Mouse (Mus musculus): ENCODE data around the gene Bex4. TPM values are rescaled to one million over a fixed set of nuclear protein-coding genes. Genes with fewer than 3 reads are reported as not detected.
A peak's percentile ranks its signal among the peaks of the same experiment; 100 is the strongest.
"Not testable (repeated sequence)": the region's sequence is repeated elsewhere in the genome, so short reads cannot be mapped to it uniquely, and the experiment has no call there.

Gene Bex4
- polyA plus RNA-seq, 1 experiment from 2014 or later = 108 TPM

GRCm38 (mm10) chrX:136139640-136140004 is 826 bp downstream of the Bex4 start:
- H3K36me3 ChIP-seq; H3K9me3 ChIP-seq; H3K27ac ChIP-seq; ATAC-seq; H3K27me3 ChIP-seq; H3K4me1 ChIP-seq (replicated peaks): not testable (repeated sequence)
- 37% methylated on average over 3 of the region's 5 CpGs for WGBS
- H3K4me3 ChIP-seq (replicated peaks) = peak overlapping the region; percentile 44
- H3K4me2 ChIP-seq (replicated peaks) = peak overlapping the region; percentile 55
- H3K9ac ChIP-seq (replicated peaks) = peak overlapping the region; percentile 41; the same call in 1 of the 2 replicates

- WGBS = 86% methylated on average over 5 of the region's 5 CpGs
Observed at GRCm38 (mm10) chrX:136141385-136141784, 2.6 kb downstream of the Bex4 start.

GRCm38 (mm10) chrX:136143711-136144110 is 4.9 kb downstream of the Bex4 start:
- no peaks in the 10 kb centered on the region for H3K27me3 ChIP-seq
- no peaks in the 10 kb centered on the region for H3K9me3 ChIP-seq
- H3K4me2 ChIP-seq (replicated peaks) = no peak overlapping the region
- 88% methylated on average over 2 of the region's 2 CpGs for WGBS
- no peaks in the 10 kb centered on the region for H3K4me1 ChIP-seq (replicated peaks)
- ATAC-seq = no peak
- no peak overlapping the region for H3K4me3 ChIP-seq (replicated peaks)
- no peak overlapping the region for H3K9ac ChIP-seq (replicated peaks)
- no peaks in the 10 kb centered on the region for H3K36me3 ChIP-seq
- no peak overlapping the region for H3K27ac ChIP-seq

More at GRCm38 (mm10) chrX:136141385-136141784, 2.6 kb downstream of the Bex4 start:
- no peaks in the 10 kb centered on the region for H3K4me1 ChIP-seq (replicated peaks)
- no peak overlapping the region for H3K9ac ChIP-seq (replicated peaks)
- no peak overlapping the region for H3K27ac ChIP-seq
- no peak for ATAC-seq
- no peaks in the 10 kb centered on the region for H3K27me3 ChIP-seq
- no peak overlapping the region for H3K4me3 ChIP-seq (replicated peaks)
- no peaks in the 10 kb centered on the region for H3K9me3 ChIP-seq
- H3K4me2 ChIP-seq (replicated peaks) = no peak overlapping the region
- H3K36me3 ChIP-seq = no peaks in the 10 kb centered on the region

GRCm38 (mm10) chrX:136144195-136144594 is 5.4 kb downstream of the Bex4 start:
- no peaks in the 10 kb centered on the region for H3K27me3 ChIP-seq
- ATAC-seq = no peak
- H3K27ac ChIP-seq = no peak overlapping the region
- H3K4me3 ChIP-seq (replicated peaks) = no peak overlapping the region
- H3K9ac ChIP-seq (replicated peaks) = no peak overlapping the region
- WGBS = 84% methylated on average over 7 of the region's 7 CpGs
- no peaks in the 10 kb centered on the region for H3K9me3 ChIP-seq
- no peak overlapping the region for H3K4me2 ChIP-seq (replicated peaks)
- H3K36me3 ChIP-seq = no peaks in the 10 kb centered on the region
- H3K4me1 ChIP-seq (replicated peaks) = no peaks in the 10 kb centered on the region

- H3K27ac ChIP-seq = no peak overlapping the region
- peak overlapping the region; percentile 56 for H3K4me3 ChIP-seq (replicated peaks)
- H3K36me3 ChIP-seq = no peaks in the 10 kb centered on the region
- 71% methylated on average over 10 of the region's 10 CpGs for WGBS
- H3K4me1 ChIP-seq (replicated peaks) = peaks cover 4% of the 10 kb centered on the region; the same call in 1 of the 2 replicates
- H3K9me3 ChIP-seq = no peaks in the 10 kb centered on the region
- ATAC-seq = no peak
- H3K4me2 ChIP-seq (replicated peaks) = peak overlapping the region; percentile 56
- peaks cover under 1% of the 10 kb centered on the region; the same call in 1 of the 2 replicates for H3K27me3 ChIP-seq
- 0 out of 2 replicates have a peak overlapping the region, but pooled peaks have one; percentile 4 for H3K9ac ChIP-seq (replicated peaks)
Observed at GRCm38 (mm10) chrX:136170625-136171024, 31.8 kb downstream of the Bex4 start.

- H3K4me1 ChIP-seq (replicated peaks) = peaks cover 4% of the 10 kb centered on the region; the same call in 1 of the 2 replicates
- peak overlapping the region; percentile 56 for H3K4me2 ChIP-seq (replicated peaks)
- peaks cover 6% of the 10 kb centered on the region; the same call in 1 of the 2 replicates for H3K27me3 ChIP-seq
- H3K4me3 ChIP-seq (replicated peaks) = peak overlapping the region; percentile 56
- no peaks in the 10 kb centered on the region for H3K9me3 ChIP-seq
- peak overlapping the region; percentile 73 for H3K9ac ChIP-seq (replicated peaks)
- H3K36me3 ChIP-seq = no peaks in the 10 kb centered on the region
- peak; percentile 77 for ATAC-seq
- H3K27ac ChIP-seq = peak overlapping the region; percentile 84
- 21% methylated on average over 24 of the region's 24 CpGs for WGBS
Observed at GRCm38 (mm10) chrX:136171189-136172117, 32.7 kb downstream of the Bex4 start.

GRCm38 (mm10) chrX:136172118-136172551 is 33.3 kb downstream of the Bex4 start, which contains the start of gene Tceal8:
Gene Tceal8, minus strand, starts transcription at chrX:136172342.
- Histone ChIP-seq H3K4me2 (replicated peaks) (peak within 1 kb of the TSS; percentile 56), H3K4me1 (replicated peaks) (peaks cover 4% of the 10 kb centered on the region; the same call in 1 of the 2 replicates), H3K9me3 (no peaks in the 10 kb centered on the region), H3K36me3 (no peaks in the 10 kb centered on the region), H3K9ac (replicated peaks) (peak within 1 kb of the TSS; percentile 73), H3K4me3 (replicated peaks) (peak within 1 kb of the TSS; percentile 56), H3K27me3 (peaks cover 6% of the 10 kb centered on the region; the same call in 1 of the 2 replicates), H3K27ac (peak within 1 kb of the TSS; percentile 85)
- WGBS = 21% methylated on average over 10 of the region's 10 CpGs
- ATAC-seq = peak; percentile 96

- Histone ChIP-seq H3K9me3 (no peaks in the 10 kb centered on the region), H3K9ac (replicated peaks) (0 out of 2 replicates have a peak overlapping the region, but pooled peaks have one; percentile 37), H3K27me3 (peaks cover 6% of the 10 kb centered on the region; the same call in 1 of the 2 replicates), H3K4me1 (replicated peaks) (peaks cover 4% of the 10 kb centered on the region; the same call in 1 of the 2 replicates), H3K4me2 (replicated peaks) (peak overlapping the region; percentile 56), H3K36me3 (no peaks in the 10 kb centered on the region), H3K27ac (peak overlapping the region; percentile 58), H3K4me3 (replicated peaks) (peak overlapping the region; percentile 56)
- no peak for ATAC-seq
- 25% methylated on average over 10 of the region's 10 CpGs for WGBS
Observed at GRCm38 (mm10) chrX:136172786-136173185, 34.0 kb downstream of the Bex4 start.

- Histone ChIP-seq H3K9me3 (no peaks in the 10 kb centered on the region), H3K4me1 (replicated peaks) (no peaks in the 10 kb centered on the region), H3K4me3 (replicated peaks) (no peak overlapping the region), H3K9ac (replicated peaks) (no peak overlapping the region), H3K27ac (no peak overlapping the region), H3K27me3 (peaks cover 1% of the 10 kb centered on the region; the same call in 1 of the 2 replicates), H3K36me3 (no peaks in the 10 kb centered on the region), H3K4me2 (replicated peaks) (no peak overlapping the region)
- peak; percentile 63; the same call in 1 of the 2 replicates for ATAC-seq
- WGBS = 22% methylated on average over 11 of the region's 11 CpGs
Observed at GRCm38 (mm10) chrX:136180897-136181553, 42.2 kb downstream of the Bex4 start.

GRCm38 (mm10) chrX:136183107-136183506 is 44.3 kb downstream of the Bex4 start:
- H3K9ac ChIP-seq (replicated peaks) = no peak overlapping the region
- no peaks in the 10 kb centered on the region for H3K4me1 ChIP-seq (replicated peaks)
- no peaks in the 10 kb centered on the region for H3K9me3 ChIP-seq
- H3K36me3 ChIP-seq = no peaks in the 10 kb centered on the region
- no peak overlapping the region for H3K4me3 ChIP-seq (replicated peaks)
- no peak overlapping the region for H3K4me2 ChIP-seq (replicated peaks)
- WGBS = 82% methylated on average over 1 of the region's 1 CpGs
- H3K27ac ChIP-seq = no peak overlapping the region
- no peak for ATAC-seq
- no peaks in the 10 kb centered on the region for H3K27me3 ChIP-seq

Data from midbrain, embryonic 13.5 days (tissue).